Mouse (Mus musculus): ENCODE data around the gene Nfxl1.

Gene Nfxl1

DNA sequence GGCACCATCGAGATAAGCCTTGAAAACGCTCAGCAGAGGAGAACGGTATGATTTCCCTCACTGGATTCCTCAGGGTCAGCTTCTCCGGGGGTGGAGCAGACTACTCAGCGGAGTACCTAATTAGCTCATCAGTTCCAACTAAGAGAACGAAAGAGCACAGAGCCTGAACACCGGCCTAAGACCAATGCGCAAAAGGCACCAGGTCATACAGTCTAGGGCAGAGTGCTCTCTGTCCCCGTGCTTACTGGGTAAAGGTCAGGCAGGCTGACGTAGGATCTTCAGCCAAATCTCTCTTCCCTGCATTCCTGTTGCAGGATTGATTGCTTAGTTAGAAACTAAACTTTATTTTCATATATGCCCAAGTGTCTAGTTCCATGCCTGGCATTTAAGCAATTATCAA lies 61.2 kb downstream of the Nfxl1 start:
- no peak for DNase-seq

GRCm38 (mm10) chr5:72496756-72497155 lies 62.7 kb downstream of the Nfxl1 start:
- DNase-seq, result no peak

GRCm38 (mm10) chr5:72493906-72494305 lies 65.6 kb downstream of the Nfxl1 start:
- DNase-seq, result no peak

DNA sequence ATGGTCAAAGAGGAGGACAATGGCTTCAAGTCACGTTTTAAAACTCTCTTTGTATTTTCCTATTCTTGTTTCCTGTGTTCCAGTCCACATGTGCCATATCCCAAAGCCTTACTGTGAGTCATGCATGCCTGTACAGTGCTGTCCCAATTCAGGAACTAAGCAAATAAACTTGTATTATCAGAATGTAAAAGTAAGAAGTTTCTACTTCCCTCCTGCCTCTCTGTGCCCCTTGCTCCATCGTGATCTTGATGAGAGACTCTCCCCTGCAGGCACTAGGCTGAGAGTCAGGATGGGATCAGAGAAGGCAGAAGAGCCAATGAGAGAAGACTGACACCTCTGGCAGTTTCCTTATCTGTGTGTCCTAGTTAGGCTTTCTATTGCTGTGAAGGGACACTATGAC lies 68.3 kb downstream of the Nfxl1 start:
- DNase-seq, result no peak

GRCm38 (mm10) chr5:72480456-72480855 lies 79.0 kb downstream of the Nfxl1 start:
- DNase-seq, result no peak

- peak; percentile 11 to 27 for DNase-seq
Measured at GRCm38 (mm10) chr5:72472317-72473009, 87.0 kb downstream of the Nfxl1 start.

DNA sequence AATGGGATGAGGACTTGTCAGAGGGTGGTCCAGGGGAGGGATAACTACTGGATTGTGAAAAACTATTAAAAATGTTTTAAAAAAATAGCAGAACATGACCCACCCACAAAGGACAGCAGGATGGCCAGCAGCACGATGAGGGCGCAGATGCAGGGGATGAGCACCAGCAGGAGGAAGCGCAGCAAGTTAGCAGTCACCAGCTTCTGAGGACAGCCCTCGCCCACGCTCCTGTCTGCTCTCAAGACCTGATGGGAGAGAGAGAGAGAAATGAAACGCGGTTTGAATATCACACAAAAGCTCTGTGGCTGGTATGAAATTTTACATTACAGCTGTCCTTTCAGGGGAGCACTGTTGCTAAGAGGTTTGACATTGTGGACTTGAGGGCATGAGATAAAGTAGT lies 87.7 kb downstream of the Nfxl1 start:
- no peak for DNase-seq

DNA sequence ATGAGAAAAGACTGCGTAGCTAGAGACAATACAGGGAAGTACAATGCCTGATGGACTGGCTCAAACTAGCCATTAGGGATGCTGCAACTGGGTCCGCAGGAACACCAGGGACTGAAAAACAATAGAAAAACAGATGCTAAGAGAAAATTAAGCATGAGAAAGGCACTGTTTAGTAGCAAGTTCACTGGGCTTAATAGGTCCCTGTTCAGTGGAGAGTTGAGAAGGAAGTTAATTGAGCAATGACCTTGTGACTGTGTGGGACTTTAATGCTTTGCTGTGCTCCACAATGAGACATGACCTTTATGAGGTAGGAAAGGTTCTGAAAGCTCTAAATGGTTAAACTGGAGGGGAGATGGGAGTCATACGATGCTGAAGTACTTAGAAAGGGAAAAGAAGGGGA lies 94.6 kb downstream of the Nfxl1 start:
- DNase-seq, result no peak
